In the genomic region with DNA sequence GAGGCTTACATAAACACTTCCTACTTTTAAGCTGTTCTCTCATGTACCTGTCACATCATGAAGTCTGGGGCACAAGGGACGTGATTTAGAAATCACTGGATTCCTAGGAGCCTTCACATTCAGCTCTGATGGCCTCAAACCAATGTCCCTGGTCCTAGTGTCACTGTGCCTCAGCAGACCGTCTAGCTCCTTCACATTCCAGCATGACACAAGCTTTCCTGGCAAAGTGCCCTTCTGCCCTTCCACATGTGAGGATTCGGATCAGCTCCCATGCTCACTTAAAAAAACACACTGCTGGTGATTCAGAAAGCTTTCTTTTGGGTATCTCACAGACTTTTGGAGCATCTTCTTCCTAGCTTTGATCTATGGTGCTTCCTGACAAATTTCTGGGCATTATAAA, we compare ENCODE assay signal across 11 mouse cellular contexts.
A peak's percentile ranks its signal among the peaks of the same experiment; 100 is the strongest.
DNase-seq lines count a peak whose midpoint lies in the region; ATAC-seq lines count a peak whose summit lies in the region.
"Had no signal": no experiment of that assay in that cellular context is flagged by ENCODE, and none has a peak within 500 bp of the region (broad histone marks: within the 10 kb centered on the region; RNA-seq: fewer than 3 reads in every experiment).

No protein-coding gene starts in this region.

- peak; percentile 41; the same call in 1 of the 2 replicates for ATAC-seq in heart, embryonic 14.5 days (ENCODE audit: insufficient number of reproducible peaks, insufficient read depth, low FRiP score, low read depth)
- no peak for ATAC-seq in megakaryocyte-erythroid progenitor cell, adult 5-6 weeks (replicated peaks; ENCODE audit: low FRiP score, low TSS enrichment, poor library complexity, severe bottlenecking)

- 36% methylated on average over 3 of the region's 3 CpGs for WGBS in heart, embryonic 10.5 days
- WGBS in heart, embryonic 14.5 days, result 11% methylated on average over 3 of the region's 3 CpGs

- no peak overlapping the region for H3K4me3 ChIP-seq in heart, embryonic 10.5 days
- no peak overlapping the region for H3K4me3 ChIP-seq in heart, embryonic 14.5 days (ENCODE audit: control insufficient read depth in 1 of 2, insufficient read depth in 1 of 2, low read depth in 1 of 2, low read length in 2 of 2)
- H3K4me3 ChIP-seq: hindbrain, embryonic 10.5 days; left cerebral cortex, adult 2 months; lung, embryonic 15.5 days had no signal

- no peaks in the 10 kb centered on the region for H3K27me3 ChIP-seq in heart, embryonic 10.5 days (ENCODE audit: insufficient read depth, poor library complexity, severe bottlenecking)
- no peaks in the 10 kb centered on the region for H3K27me3 ChIP-seq in heart, embryonic 14.5 days (ENCODE audit: control insufficient read depth, insufficient read depth, low read length)
- H3K27me3 ChIP-seq: lung, embryonic 15.5 days had no signal

- peaks cover 24% of the 10 kb centered on the region for H3K4me1 ChIP-seq in heart, embryonic 10.5 days
- H3K4me1 ChIP-seq in heart, embryonic 14.5 days (ENCODE audit: control insufficient read depth in 2 of 2, insufficient read depth in 2 of 2, low read length in 2 of 2), result peaks cover 10 to 23% of the 10 kb centered on the region in 2 experiments
- H3K4me1 ChIP-seq: hindbrain, embryonic 10.5 days; lung, embryonic 15.5 days had no signal

- H3K36me3 ChIP-seq in heart, embryonic 10.5 days, result peaks cover 59% of the 10 kb centered on the region
- H3K36me3 ChIP-seq in heart, embryonic 14.5 days (ENCODE audit: control insufficient read depth, insufficient read depth, low read length), result peaks cover 75% of the 10 kb centered on the region

- no peak overlapping the region for H3K9ac ChIP-seq in heart, embryonic 14.5 days (ENCODE audit: low read length)
- H3K9ac ChIP-seq: lung, embryonic 15.5 days had no signal

- H3K27ac ChIP-seq in heart, embryonic 10.5 days, result no peak overlapping the region
- peak overlapping the region; percentile 67 to 68 for H3K27ac ChIP-seq in heart, embryonic 14.5 days (replicated peaks in 1 of 2; ENCODE audit: control insufficient read depth in 1 of 2, insufficient read depth in 1 of 2, low read depth in 2 of 2, low read length in 2 of 2)
- H3K27ac ChIP-seq: hindbrain, embryonic 10.5 days; left cerebral cortex, adult 2 months; lung, embryonic 15.5 days had no signal

- H3K9me3 ChIP-seq in heart, embryonic 10.5 days, result no peaks in the 10 kb centered on the region
- no peaks in the 10 kb centered on the region for H3K9me3 ChIP-seq in heart, embryonic 14.5 days (ENCODE audit: control insufficient read depth, low read length)
- H3K9me3 ChIP-seq: hindbrain, embryonic 10.5 days; lung, embryonic 15.5 days had no signal

- H3K4me2 ChIP-seq in heart, embryonic 14.5 days (ENCODE audit: low read length), result no peak overlapping the region
- H3K4me2 ChIP-seq: lung, embryonic 15.5 days had no signal

- DNase-seq in heart, adult 11 months, result peak; percentile 92
- no peak for DNase-seq in heart, embryonic 10.5 days (ENCODE audit: low spot score)
- peak; percentile 32 for DNase-seq in MN1 (ENCODE audit: low spot score)
- DNase-seq in adrenal gland, postnatal 36 days, result peak; percentile 82 to 86
- no peak for DNase-seq in thymus, postnatal 25 days
- no peak for DNase-seq in layer of hippocampus, postnatal 25 days (ENCODE audit: extremely low spot score in 1 of 2, low spot score in 1 of 2)

Comparison
In these comparisons a context has a peak if more than half of its experiments do, and no peak if none do; other contexts are left out.
1. DNase-seq: peak in heart, adult 11 months (single experiment), MN1 (single experiment) and adrenal gland, postnatal 36 days (2 of 2); none in heart, embryonic 10.5 days (single experiment), thymus, postnatal 25 days (single experiment) and layer of hippocampus, postnatal 25 days (0 of 2).